Mouse (Mus musculus) olfactory bulb, adult 2 months (tissue): ENCODE measurements around the gene Gprc5b.

Source experiments
- CTCF ChIP-seq: fragments of 200-500 bp; IDR thresholded peaks from 2 replicates; pipeline ENCODE4 v1.5.1; 2012; ENCODE audit warnings: low read depth, mild to moderate bottlenecking, low read length, moderate library complexity; ENCODE audit not compliant: insufficient read depth
- POLR2A ChIP-seq: fragments of 200-500 bp; IDR thresholded peaks from 2 replicates; pipeline ENCODE4 v1.6.1; 2012; ENCODE audit warnings: mild to moderate bottlenecking, low read depth, low read length, moderate library complexity; ENCODE audit not compliant: insufficient read depth

GRCm38 (mm10) chr7:118926516-118927260, 68.3 kb downstream of the Gprc5b start:
- no peak for TF ChIP-seq POLR2A
- no peak for TF ChIP-seq CTCF
